Mouse (Mus musculus) forebrain, postnatal 0 days (tissue): ENCODE results near the gene Usp3. TPM values are rescaled to one million over a fixed set of nuclear protein-coding genes. Genes with fewer than 3 reads are reported as not detected.

Experiments
- ATAC-seq: fragments of 200-750 bp; cut with Nextera tagmentation; 2 replicates; pipeline ENCODE4 v1.8.0; 2017; ENCODE audit warnings: mild to moderate bottlenecking, moderate library complexity
- DNase-seq: peaks from one replicate; pipeline ENCODE4 v3.0.0-alpha.2; 2015
- H3K27ac ChIP-seq: fragments of 300-500 bp; sonication (generic); 2 replicates; pipeline ENCODE4 v1.5.1; 2014; ENCODE audit warnings: low read depth, mild to moderate bottlenecking, antibody characterized with exemption, low read length, moderate library complexity, mixed read lengths
- H3K27me3 ChIP-seq: fragments of 300-500 bp; sonication (generic); 2 replicates; pipeline ENCODE4 v1.6.1; 2014; ENCODE audit warnings: mild to moderate bottlenecking, low read length, mixed read lengths; ENCODE audit not compliant: insufficient read depth
- H3K36me3 ChIP-seq: fragments of 300-500 bp; sonication (generic); 2 replicates; pipeline ENCODE4 v1.6.1; 2014; ENCODE audit warnings: mild to moderate bottlenecking, moderate library complexity; ENCODE audit not compliant: insufficient read depth
- H3K4me1 ChIP-seq: fragments of 300-500 bp; sonication (generic); 2 replicates; pipeline ENCODE4 v1.6.1; 2014; ENCODE audit warnings: antibody characterized with exemption; ENCODE audit not compliant: insufficient read depth
- H3K4me2 ChIP-seq: fragments of 300-500 bp; sonication (generic); 2 replicates; pipeline ENCODE4 v1.6.1; 2014; ENCODE audit warnings: low read depth, mild to moderate bottlenecking, moderate library complexity
- H3K4me3 ChIP-seq: fragments of 300-500 bp; sonication (generic); 2 replicates; pipeline ENCODE4 v1.5.1; 2014; ENCODE audit warnings: low read depth, low read length, mixed read lengths
- H3K9ac ChIP-seq: fragments of 300-500 bp; sonication (generic); 2 replicates; pipeline ENCODE4 v1.6.1; 2014; ENCODE audit warnings: mild to moderate bottlenecking
- H3K9me3 ChIP-seq: fragments of 300-500 bp; sonication (generic); 2 replicates; pipeline ENCODE4 v1.6.1; 2016; ENCODE audit warnings: low read length
- CTCF ChIP-seq: sonication (generic); IDR thresholded peaks from 2 replicates; pipeline ENCODE4 v1.5.1; 2016; ENCODE audit warnings: antibody characterized with exemption, control low read depth, low read depth
- WGBS: fragments of 180-500 bp; shearing (Covaris S2); extraction: QIAGEN DNeasy Blood & Tissue Kit; methylation state at CpG from one replicate; pipeline ENCODE4 v1.1.7; 2014; 5-methylcytosine and 5-hydroxymethylcytosine counted together
- polyA plus RNA-seq: library from polyadenylated mRNA; unstranded; fragments of >200 nt; fragmentation: Nextera tagmentation; extraction: Ambion mirVana; gene quantifications from 2 replicates; pipeline ENCODE4 v1.2.1, GENCODE M21; 2015
- total RNA-seq: library from RNA; depleted of rRNA; stranded (reverse); fragments of >200 nt; gene quantifications from 2 replicates; pipeline ENCODE4 v1.2.3, GENCODE M21; 2014

Gene Usp3
- total and polyA plus RNA-seq, 2 experiments from 2014 or later = 55.2 to 59.7 TPM

- peaks cover 12% of the 10 kb centered on the region for H3K4me1 ChIP-seq
- DNase-seq (no peak), ATAC-seq (no peak)
- no peaks in the 10 kb centered on the region for H3K9me3 ChIP-seq
- no peak for TF ChIP-seq CTCF
- H3K36me3 ChIP-seq = peaks cover 49% of the 10 kb centered on the region
- no peaks in the 10 kb centered on the region for H3K27me3 ChIP-seq
- no peak overlapping the region for H3K4me2 ChIP-seq
- 82% methylated on average over 2 of the region's 2 CpGs for WGBS
- H3K27ac ChIP-seq = no peak overlapping the region
- H3K9ac ChIP-seq = no peak overlapping the region
- H3K4me3 ChIP-seq = no peak overlapping the region
Observed at GRCm38 (mm10) chr9:66515115-66515514, 77.8 kb downstream of the Usp3 start.

- Histone ChIP-seq H3K36me3 (peaks cover 45% of the 10 kb centered on the region), H3K27me3 (no peaks in the 10 kb centered on the region), H3K4me2 (no peak within 1 kb of the TSS), H3K4me1 (peaks cover 12% of the 10 kb centered on the region), H3K4me3 (no peak within 1 kb of the TSS), H3K9me3 (no peaks in the 10 kb centered on the region), H3K9ac (no peak within 1 kb of the TSS), H3K27ac (no peak within 1 kb of the TSS)
- DNase-seq (peak; percentile 64), ATAC-seq (no peak)
- TF ChIP-seq CTCF = peak; percentile 84
- WGBS = 63% methylated on average over 17 of the region's 17 CpGs
Observed at GRCm38 (mm10) chr9:66514256-66514770, 78.6 kb downstream of the Usp3 start, which contains the start of gene Fbxl22. Gene Fbxl22 (minus strand): TSS chr9:66514593.

- DNase-seq (no peak), ATAC-seq (no peak)
- Histone ChIP-seq H3K4me1 (peaks cover 12% of the 10 kb centered on the region), H3K9me3 (no peaks in the 10 kb centered on the region), H3K36me3 (peaks cover 45% of the 10 kb centered on the region), H3K4me3 (no peak overlapping the region), H3K9ac (no peak overlapping the region), H3K4me2 (no peak overlapping the region), H3K27me3 (no peaks in the 10 kb centered on the region), H3K27ac (no peak overlapping the region)
- TF ChIP-seq CTCF = no peak
- 92% methylated on average over 4 of the region's 4 CpGs for WGBS
Observed at GRCm38 (mm10) chr9:66513661-66514255, 79.2 kb downstream of the Usp3 start.

- DNase-seq (peak; percentile 50), ATAC-seq (no peak)
Observed at GRCm38 (mm10) chr9:66513150-66513549, 79.8 kb downstream of the Usp3 start.

GRCm38 (mm10) chr9:66512351-66512671, 80.6 kb downstream of the Usp3 start:
- H3K27ac ChIP-seq = peak overlapping the region; percentile 97
- H3K36me3 ChIP-seq = peaks cover 49% of the 10 kb centered on the region
- H3K9ac ChIP-seq = peak overlapping the region; percentile 81
- peak; percentile 14; the same call in 1 of the 2 replicates for TF ChIP-seq CTCF
- ATAC-seq (peak; percentile 77), DNase-seq (peak; percentile 92)
- H3K4me3 ChIP-seq = peak overlapping the region; percentile 67
- peak overlapping the region; percentile 91 for H3K4me2 ChIP-seq
- peaks cover 12% of the 10 kb centered on the region for H3K4me1 ChIP-seq
- no peaks in the 10 kb centered on the region for H3K27me3 ChIP-seq
- WGBS = under 1% methylated on average over 8 of the region's 8 CpGs
- H3K9me3 ChIP-seq = no peaks in the 10 kb centered on the region

More at GRCm38 (mm10) chr9:66513150-66513549, 79.8 kb downstream of the Usp3 start:
- Histone ChIP-seq H3K4me3 (no peak overlapping the region), H3K9ac (no peak overlapping the region), H3K4me2 (no peak overlapping the region), H3K27me3 (no peaks in the 10 kb centered on the region), H3K36me3 (peaks cover 48% of the 10 kb centered on the region), H3K9me3 (no peaks in the 10 kb centered on the region), H3K27ac (peak overlapping the region; percentile 97), H3K4me1 (peaks cover 12% of the 10 kb centered on the region)
- TF ChIP-seq CTCF = peak; percentile 65

- H3K27ac ChIP-seq = peak overlapping the region; percentile 97
- H3K27me3 ChIP-seq = no peaks in the 10 kb centered on the region
- peak overlapping the region; percentile 67 for H3K4me3 ChIP-seq
- H3K9me3 ChIP-seq = no peaks in the 10 kb centered on the region
- TF ChIP-seq CTCF = no peak
- DNase-seq (peak; percentile 99), ATAC-seq (peak; percentile 93)
- peak overlapping the region; percentile 81 for H3K9ac ChIP-seq
- peaks cover 12% of the 10 kb centered on the region for H3K4me1 ChIP-seq
- under 1% methylated on average over 74 of the region's 78 CpGs for WGBS
- H3K4me2 ChIP-seq = peak overlapping the region; percentile 91
- peaks cover 44% of the 10 kb centered on the region for H3K36me3 ChIP-seq
Observed at GRCm38 (mm10) chr9:66511580-66512350, 81.2 kb downstream of the Usp3 start.

GRCm38 (mm10) chr9:66510944-66511343, 82.0 kb downstream of the Usp3 start:
- WGBS = 0% methylated on average over 2 of the region's 2 CpGs
- peak overlapping the region; percentile 97 for H3K27ac ChIP-seq
- peak overlapping the region; percentile 91 for H3K4me2 ChIP-seq
- no peak for ATAC-seq
- no peaks in the 10 kb centered on the region for H3K9me3 ChIP-seq
- peaks cover 39% of the 10 kb centered on the region for H3K36me3 ChIP-seq
- peaks cover 12% of the 10 kb centered on the region for H3K4me1 ChIP-seq
- H3K4me3 ChIP-seq = peak overlapping the region; percentile 67
- TF ChIP-seq CTCF = no peak
- no peaks in the 10 kb centered on the region for H3K27me3 ChIP-seq
- peak overlapping the region; percentile 47 for H3K9ac ChIP-seq
- DNase-seq = no peak
